Mouse (Mus musculus): ENCODE data around the gene Tmcc3.

Gene Tmcc3

DNA sequence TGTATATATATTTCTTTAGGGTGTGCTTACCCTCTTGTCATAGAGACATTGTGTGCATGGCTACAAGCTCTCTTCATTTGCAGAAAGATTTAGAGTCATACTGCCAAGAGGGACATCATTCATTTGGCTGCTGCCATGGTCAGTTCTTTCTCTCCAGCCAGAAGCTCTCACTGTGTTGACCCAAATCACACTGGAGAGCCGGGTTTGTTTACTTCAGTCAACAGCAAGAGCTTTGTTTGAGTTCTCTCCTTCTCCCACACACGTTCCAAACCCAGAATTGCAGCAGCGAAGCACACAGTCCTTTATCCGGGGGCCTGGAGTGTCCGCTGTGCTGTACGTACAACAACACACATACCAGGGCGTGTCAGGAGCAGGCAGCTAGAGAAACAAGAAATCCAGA is 154.6 kb downstream of the Tmcc3 start:
- no peak for DNase-seq (ENCODE audit: low read depth, low spot score)

DNA sequence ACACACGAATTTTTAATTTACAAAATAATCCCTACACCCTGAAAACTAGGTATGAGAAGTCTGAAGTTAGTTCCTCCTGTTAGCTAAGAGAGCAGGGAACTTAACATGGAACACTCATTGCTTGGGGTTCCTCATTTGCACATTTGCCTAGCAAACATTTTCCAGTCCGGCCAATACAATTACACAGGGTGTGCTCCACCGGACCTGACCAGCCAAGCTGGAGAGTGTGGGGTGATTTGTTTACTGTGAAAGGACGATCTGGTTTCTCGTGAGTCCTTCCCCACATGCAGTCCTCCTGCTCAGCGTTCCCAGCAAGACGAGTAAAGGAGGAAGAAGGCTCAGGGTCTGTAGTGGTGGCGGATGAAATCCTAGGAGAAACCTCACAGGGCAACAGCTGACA is 159.7 kb downstream of the Tmcc3 start:
- no peak for DNase-seq (ENCODE audit: low read depth, low spot score)

DNA sequence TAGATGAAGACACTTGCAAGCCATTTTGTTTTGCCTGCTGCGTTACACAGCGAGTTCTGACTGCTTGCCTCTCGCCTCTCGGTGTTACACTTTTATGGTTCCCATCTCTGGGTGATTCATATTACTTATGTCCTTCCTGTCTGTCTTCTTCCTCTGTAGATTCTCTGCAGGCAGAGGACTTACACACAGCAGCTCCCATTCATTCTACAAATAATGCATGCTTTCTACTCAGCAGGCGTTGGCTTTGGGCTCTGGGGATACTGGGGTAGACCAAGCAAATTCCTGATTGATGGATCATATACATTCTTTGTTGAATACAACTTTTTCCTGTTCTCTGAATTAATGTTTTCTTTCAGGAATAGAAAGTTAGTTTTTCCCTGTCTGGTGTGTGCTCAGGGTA is 161.8 kb downstream of the Tmcc3 start:
- DNase-seq (ENCODE audit: low read depth, low spot score): no peak

DNA sequence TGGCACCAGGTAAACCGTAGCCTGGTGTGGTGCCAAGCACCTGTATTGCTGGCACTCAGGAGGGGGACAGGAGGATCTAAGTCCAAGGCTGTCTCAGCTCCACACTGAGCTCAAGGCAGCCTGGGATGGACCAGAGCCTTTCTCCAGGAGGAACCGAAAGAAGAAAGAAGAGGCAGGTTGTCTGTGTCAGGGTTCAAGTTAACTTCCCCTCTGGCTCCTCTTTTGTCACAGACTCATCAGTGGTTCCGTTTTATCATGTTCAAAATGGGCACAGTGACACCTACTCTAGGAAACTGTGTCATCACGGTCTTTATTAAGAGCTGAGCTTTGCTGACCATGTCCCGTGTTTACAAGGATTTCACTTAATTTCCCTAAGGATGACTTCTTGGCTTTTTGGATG is 162.4 kb downstream of the Tmcc3 start:
- DNase-seq (ENCODE audit: low read depth, low spot score): no peak

DNA sequence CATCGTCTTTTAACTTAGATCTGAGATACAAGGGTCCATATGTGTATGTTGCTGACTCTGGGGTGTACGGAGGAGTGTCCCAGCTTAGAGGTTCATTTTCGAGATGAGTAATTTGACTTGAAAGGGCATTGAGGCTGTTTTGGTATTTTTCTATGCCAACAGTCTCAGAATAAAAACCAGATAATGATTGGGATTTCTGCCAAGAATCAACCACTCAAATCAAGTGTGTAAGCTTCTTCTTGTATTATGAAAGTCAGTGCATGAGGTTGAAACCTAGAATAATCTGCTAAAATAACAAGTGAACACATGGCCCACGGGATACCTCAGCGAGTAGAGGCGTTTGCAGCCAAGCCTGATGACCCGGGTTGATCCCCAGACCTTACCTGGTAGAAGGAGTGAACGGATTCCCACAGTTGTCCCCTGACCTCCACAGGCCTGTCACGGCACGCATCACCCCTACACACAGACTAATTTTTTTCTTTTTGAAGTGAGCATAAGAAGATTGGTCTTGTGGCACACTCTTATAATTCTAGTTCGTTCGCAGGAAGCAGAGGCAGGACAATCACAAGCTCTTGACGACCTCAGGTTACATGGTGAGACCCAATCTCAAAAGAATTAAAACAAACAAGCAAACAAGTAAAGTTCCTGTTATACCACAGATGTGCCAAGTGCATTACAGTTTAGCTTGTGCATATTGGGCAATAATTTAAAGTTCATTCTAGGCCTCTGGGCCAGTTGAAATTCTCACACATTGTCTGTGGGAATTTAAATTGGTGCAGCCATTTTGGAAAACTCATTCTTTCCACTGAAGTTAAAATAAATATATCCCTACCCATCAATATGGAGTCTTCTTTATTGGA is 165.8 kb downstream of the Tmcc3 start:
- no peak for DNase-seq (ENCODE audit: low read depth, low spot score)

GRCm38 (mm10) chr10:94479646-94480045 is 167.9 kb downstream of the Tmcc3 start:
- no peak for DNase-seq (ENCODE audit: low read depth, low spot score)

DNA sequence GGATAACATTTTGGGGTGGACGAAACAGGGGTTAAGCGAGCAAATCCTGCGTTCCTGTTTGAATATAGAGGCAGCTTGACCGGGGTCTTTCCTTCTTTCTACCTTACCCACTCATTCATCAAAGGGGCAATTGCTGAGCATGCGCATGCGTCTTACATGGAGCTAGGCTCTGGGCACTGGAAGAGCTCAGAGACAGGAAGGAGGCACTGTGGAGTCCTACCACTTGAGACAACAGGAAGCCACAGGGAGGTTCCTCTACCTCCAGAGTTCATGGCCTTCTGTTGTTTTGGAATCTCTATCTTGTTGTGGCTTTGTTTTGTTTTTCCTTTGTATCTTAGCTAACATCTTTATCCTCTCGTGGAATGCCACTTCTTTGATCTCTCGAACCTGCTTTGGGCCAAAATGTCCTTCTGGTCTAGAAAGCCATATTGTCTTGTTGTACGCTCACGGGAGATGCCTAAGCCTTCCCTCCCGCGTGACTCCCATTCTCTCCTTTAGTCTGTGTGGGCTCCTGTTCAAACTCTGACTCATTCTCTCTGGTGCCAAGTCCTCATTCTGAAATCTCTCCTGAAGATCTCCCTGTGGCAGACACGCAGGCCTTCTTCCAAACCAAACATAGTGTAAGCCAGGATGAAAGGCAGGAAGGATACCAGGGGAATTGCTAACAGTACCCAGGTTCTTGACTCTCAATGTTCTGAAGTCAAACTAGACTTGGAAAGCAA is 168.8 kb downstream of the Tmcc3 start:
- DNase-seq (ENCODE audit: low read depth, low spot score): no peak

DNA sequence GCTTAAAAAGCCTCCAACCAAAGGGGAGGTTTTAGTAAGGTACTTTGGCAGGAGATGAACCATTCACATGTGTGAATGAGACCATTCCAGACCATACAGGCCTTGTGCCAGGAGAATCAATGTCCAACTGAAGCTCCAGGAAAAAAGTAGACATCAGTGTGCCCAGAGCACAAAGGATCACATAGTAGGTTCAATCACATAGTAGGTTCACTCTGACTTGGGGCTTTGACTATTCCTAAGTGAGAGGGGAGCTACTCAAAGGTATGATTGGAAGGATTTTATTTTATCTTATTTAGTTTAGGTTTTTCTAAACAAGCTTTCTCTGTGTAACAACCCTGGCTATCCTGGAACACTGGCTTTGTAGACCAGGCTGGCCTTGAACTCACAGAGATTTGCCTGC is 169.9 kb downstream of the Tmcc3 start:
- DNase-seq (ENCODE audit: low read depth, low spot score): no peak

DNA sequence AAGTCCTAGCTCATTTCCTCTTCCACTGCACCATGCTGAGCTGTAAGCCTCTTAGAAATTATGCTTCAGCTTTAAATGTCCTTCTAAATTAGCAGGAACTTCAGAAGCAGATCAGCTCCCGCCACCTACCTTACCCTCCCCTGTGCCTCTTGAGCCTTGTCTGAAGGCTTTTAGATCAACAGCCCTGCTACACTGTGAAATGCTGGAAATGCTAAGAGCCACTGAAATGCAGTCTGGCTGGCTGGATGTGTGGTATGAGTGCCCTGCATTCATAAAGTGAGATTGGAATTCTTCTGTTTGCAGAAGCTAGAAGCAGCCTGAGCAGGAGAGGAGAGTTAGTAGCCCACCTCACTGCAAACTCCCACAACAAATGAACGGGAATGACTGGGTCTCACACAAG is 174.4 kb downstream of the Tmcc3 start:
- no peak for DNase-seq (ENCODE audit: low read depth, low spot score)

- no peak for DNase-seq (ENCODE audit: low read depth, low spot score)
Measured at GRCm38 (mm10) chr10:94489509-94489908, 177.8 kb downstream of the Tmcc3 start.

DNA sequence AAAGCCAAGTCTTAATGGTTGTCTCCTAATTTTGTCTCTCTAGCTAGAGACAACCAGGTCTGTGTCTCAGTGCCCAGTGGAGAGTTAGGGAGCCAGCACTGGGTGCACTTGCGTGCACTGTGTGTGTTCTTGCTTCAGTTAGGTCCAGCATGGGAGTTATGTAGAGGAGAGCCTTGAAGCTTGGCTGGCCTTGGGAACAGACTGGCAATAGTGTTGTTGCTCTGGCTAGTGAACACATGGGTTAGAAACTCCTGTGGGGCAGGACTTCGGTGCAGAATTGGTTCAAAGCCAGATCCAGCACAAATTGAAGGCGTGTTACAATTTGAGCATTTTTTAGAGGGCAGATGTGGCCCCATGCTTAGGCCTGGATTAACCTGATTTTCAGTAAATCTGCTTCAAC is 179.3 kb downstream of the Tmcc3 start:
- DNase-seq (ENCODE audit: low read depth, low spot score): no peak

- DNase-seq (ENCODE audit: low read depth, low spot score): no peak
Measured at GRCm38 (mm10) chr10:94494403-94494846, 182.7 kb downstream of the Tmcc3 start.

DNA sequence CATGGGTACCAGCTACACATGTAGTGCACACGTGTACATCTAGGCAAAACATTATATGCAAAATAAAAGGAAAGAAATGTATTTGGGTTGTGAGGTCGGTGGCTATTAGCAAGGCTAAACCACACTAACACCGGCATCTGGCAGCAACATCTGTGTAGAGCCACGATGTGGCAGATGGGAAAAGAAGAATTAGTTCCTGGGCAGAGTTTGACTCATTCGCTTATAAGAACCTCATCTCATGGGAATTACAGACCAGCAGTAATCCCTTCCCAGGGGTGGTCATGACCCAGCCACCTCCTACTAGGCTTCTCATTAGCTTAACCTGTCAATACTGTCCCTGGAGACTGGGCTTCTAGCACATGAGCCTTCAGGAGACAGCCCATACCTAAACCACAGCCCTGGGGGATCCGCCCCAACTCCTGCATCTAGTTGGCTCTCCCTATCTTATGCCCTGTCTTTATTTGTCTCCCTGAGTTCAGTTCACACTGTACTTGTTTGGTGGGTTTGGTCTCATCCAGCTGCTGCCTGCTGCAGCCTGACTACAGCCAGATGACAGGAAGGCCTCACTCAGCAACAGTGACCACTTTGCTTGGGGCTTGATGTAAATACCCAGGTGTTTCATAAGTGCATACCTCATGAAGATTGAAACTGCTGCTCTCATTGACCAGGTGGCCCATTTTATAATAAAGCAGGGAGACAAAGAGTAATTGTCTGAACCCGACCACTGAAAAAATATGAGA is 183.9 kb downstream of the Tmcc3 start:
- DNase-seq (ENCODE audit: low read depth, low spot score): no peak

DNA sequence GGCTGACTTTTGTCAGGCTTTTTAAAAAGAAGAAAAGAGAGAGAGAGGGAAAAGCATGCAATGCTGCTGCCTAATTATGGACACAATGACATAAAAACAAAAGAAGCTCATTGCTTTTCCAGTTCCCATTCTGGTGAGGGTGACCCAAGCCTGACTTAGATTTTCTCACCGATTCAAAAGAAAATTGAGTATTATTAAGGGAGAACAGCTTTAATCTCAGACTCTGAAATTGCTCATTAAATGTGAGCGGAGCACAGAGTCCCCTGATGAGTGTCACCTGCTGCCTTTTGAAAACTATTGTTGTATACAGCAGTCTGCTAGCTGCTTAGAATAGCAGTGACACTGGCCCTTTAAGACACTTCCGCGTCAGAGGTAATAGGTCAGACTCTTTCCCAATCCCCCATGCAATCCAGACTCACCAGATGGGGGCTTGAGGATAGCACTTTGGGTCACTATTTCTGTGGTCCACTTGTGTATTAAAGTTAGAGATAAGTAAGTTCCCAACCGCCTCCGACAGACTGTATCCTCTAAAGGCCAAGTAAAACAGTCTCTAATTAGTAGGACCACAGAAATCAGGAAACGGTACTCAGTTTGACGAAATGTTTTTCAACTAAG is 185.2 kb downstream of the Tmcc3 start:
- no peak for DNase-seq (ENCODE audit: low read depth, low spot score)

DNA sequence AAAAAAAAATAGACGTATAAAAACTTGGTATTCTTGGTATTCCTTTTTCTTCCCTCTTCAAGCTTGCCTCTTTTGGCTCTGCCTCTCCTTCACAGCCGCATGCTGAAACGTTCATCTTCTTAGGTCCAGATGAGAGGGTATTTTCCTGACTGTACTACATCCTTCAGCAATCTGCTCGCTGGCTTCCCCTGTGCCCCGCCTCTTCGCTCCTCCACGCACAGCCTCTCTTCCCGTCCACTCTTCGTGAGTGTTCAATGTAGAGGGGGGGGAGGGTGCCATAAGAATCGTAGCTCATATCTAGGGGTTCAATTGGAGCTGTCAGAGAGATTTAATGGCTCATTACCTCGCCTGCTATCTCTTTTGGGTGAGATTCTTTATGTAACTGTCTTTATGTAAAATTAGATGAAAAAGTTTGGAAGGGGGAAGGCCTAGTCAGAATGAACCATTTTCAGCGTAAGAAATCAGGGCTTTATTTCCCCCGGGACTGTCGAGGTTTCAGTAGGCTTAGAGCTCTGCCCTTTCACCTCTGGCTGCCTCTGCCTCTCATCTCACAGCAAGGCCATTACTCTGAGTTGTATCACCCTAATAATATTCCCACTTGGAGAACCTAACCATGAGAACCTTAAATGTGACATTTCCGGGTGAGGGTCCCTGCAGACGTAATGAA is 188.6 kb downstream of the Tmcc3 start:
- DNase-seq (ENCODE audit: low read depth, low spot score): no peak

GRCm38 (mm10) chr10:94500877-94501273 is 189.1 kb downstream of the Tmcc3 start:
- no peak for DNase-seq (ENCODE audit: low read depth, low spot score)

DNA sequence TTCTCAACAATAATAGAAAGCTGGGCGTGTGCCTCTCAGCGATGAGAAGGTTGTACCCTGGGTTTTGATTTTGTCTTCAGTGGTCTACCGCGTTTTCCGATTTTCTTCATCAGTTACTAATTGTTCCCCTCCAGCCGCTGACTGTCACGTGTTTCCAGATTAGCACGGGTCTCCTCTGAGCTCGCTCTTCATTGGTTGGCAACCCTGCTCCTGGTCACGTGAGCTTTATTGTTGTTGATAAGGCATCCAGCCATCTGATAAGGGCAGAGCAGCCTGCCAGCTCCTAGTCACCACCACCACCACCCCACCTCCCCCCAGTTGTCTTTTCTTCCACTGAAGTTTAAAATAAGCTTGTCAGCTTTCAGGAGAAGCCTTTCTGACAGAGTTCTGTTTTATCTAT is 190.0 kb downstream of the Tmcc3 start:
- DNase-seq (ENCODE audit: low read depth, low spot score): no peak

- no peak for DNase-seq (ENCODE audit: low read depth, low spot score)
Measured at GRCm38 (mm10) chr10:94505248-94505772, 193.6 kb downstream of the Tmcc3 start.

- no peak for DNase-seq (ENCODE audit: low read depth, low spot score)
Measured at GRCm38 (mm10) chr10:94508863-94509262, 197.1 kb downstream of the Tmcc3 start.

DNA sequence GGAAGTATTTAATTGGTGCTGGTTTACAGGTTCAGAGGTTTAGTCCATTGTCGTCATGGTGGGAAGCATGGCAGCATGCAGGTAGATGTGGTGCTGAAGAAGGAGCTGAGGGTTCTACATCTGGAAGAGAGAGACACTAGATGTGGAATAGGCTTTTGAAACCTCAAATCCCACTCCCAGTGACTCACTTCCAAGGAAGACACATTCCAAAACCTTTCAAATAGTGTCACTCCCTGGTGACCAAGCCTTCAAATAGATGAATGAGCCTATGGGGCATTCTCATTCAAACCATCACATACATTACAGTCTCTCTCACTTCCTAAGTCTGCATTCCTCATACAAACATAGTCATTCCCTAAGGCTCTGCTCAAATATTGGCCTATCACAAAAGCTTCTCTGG is 201.0 kb downstream of the Tmcc3 start:
- DNase-seq (ENCODE audit: low read depth, low spot score): no peak

GRCm38 (mm10) chr10:94514091-94514505 is 202.3 kb downstream of the Tmcc3 start:
- no peak for DNase-seq (ENCODE audit: low read depth, low spot score)
